Mouse (Mus musculus): ENCODE results near the gene Mdga1. TPM values are rescaled to one million over a fixed set of nuclear protein-coding genes. Genes with fewer than 3 reads are reported as not detected.

Mdga1 gene
- total RNA-seq, 2 experiments from 2014 or later = 39.4 to 42.1 TPM

- no peak for DNase-seq (ENCODE audit: low spot score in 2 of 2)
- intact Hi-C loops (cut with DNase I) = no loop called here
Observed at GRCm38 (mm10) chr17:29985534-29985933, 15.6 kb upstream of the Mdga1 start.

- intact Hi-C loops (cut with DNase I) = no loop called here
- DNase-seq (ENCODE audit: low spot score in 2 of 2) = no peak
Observed at GRCm38 (mm10) chr17:29984931-29985330, 15.0 kb upstream of the Mdga1 start.

DNA sequence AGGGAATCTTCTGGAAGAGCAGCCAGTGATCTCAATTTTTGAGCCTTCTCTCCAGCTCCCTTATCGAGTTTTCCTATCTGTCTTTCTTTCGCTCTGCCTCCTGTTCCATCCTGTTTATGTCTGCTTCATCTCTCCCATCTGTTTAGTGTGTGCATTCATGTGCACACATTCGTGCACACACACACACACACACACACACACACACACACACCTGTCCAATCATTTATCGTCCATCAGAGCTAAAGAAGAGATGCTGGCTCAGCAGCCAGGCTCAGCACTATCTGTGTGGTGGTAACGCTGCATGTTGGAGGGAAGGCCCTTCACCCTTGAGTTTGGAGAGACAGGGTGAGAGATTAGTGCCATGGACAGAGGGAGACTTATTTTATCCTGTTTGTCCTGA, 13.3 kb upstream of the Mdga1 start:
- intact Hi-C loops (cut with DNase I) = no loop called here
- DNase-seq (ENCODE audit: low spot score in 2 of 2) = no peak

DNA sequence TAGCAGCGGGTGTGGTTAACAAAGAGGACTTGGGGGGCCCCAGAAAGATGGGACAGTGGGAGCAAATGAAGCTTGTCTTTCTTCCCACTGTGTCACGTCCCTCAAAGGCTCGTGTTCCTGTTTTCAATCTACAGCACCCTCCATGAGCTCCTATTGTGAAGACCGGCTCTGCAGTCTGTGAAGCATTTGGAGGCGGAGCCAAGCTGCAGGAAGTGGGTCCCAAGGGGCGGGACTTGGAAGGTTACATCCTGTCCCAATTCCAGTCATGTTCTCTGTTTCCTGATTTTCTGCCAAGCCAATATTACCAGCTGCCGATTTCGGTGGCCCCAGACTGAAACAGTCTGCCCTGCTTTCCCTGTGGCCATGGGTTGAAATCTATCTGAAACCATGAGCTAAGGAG, 11.7 kb upstream of the Mdga1 start:
- DNase-seq (ENCODE audit: low spot score in 2 of 2) = no peak
- intact Hi-C loops (cut with DNase I) = no loop called here

DNA sequence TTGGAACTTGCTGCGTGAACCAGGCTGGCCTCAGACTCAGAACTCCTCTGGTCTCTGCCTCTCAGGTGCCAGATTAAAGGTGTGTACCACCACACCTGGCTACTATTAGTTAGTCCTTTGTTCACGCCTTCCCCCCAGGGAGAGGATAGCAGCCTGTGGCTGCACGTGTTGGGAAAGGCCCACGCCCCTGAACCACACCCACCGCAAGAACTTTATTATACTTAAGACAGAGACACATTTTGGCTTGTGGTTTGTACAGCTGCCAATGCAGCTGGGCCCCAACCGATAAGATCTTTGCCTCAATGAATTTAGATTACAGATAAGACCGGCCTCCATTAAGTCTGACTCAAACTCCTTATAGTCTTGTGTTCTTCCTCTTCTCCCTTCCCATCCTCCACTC, 10.0 kb upstream of the Mdga1 start:
- intact Hi-C loops (cut with DNase I) = loop anchor here (5.0 to 10.0 kb wide), 3 partner anchors 127 to 475 kb away; no protein-coding TSS in a partner anchor
- no peak for DNase-seq (ENCODE audit: low spot score in 2 of 2)

- intact Hi-C loops (cut with DNase I) = loop anchor here (5.0 to 10.0 kb wide), 3 partner anchors 128 to 476 kb away; no protein-coding TSS in a partner anchor
- no peak for DNase-seq (ENCODE audit: low spot score in 2 of 2)
Observed at GRCm38 (mm10) chr17:29979020-29979419, 9.1 kb upstream of the Mdga1 start.

- intact Hi-C loops (cut with DNase I) = loop anchor here (5.0 to 10.0 kb wide), 3 partner anchors 132 to 479 kb away; no protein-coding TSS in a partner anchor
- DNase-seq (ENCODE audit: low spot score in 2 of 2) = peak; percentile 92
Observed at GRCm38 (mm10) chr17:29975731-29976130, 5.8 kb upstream of the Mdga1 start.

DNA sequence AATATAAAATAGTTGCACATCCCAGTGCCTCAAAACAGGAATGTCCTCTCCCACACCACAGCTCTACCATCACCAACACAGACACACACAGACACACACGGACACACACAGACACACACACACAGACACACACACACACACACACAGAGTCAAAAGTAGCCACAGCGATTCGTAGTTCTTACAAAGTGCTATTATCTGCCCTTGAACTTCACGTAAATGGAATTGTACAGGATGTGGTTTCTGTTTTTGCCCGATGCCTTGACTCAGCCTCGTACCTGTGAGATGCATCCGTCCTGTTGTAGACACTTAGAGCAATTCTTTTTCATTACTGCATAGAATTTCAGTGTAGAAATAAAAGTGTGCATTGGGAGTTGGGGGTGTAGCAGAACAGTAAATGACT, 3.3 kb upstream of the Mdga1 start:
- intact Hi-C loops (cut with DNase I) = loop anchor here (10.0 kb wide), 2 partner anchors 222 to 482 kb away; no protein-coding TSS in a partner anchor

GRCm38 (mm10) chr17:29971761-29972432, 2.0 kb upstream of the Mdga1 start:
- DNase-seq (ENCODE audit: low spot score in 2 of 2) = no peak
- intact Hi-C loops (cut with DNase I) = loop anchor here (10.0 kb wide), 2 partner anchors 223 to 483 kb away; no protein-coding TSS in a partner anchor

More for the DNA sequence above, 3.3 kb upstream of the Mdga1 start:
- no peak for DNase-seq (ENCODE audit: low spot score in 2 of 2)

DNA sequence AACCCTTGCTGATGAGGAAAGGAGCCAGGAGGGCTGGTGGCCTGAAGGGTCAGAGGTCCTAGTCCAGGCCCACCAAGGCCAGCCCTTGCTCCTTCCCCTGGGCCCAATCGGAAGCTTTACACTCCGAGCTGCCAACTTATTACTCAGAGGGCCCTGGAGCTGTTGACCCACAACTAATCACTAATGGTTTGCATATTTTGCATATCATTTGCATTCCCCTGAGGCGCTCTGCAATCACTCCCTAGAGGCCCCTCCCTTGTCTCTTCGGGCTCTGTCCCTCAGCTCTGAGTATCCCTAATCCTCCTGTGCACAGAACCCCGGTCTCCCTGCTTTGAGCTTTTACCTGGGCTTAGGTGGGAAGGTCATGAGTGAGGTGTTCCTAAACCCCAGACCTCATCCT, 4.4 kb downstream of the Mdga1 start:
- DNase-seq (ENCODE audit: low spot score in 2 of 2) = no peak
- intact Hi-C loops (cut with DNase I) = no loop called here

GRCm38 (mm10) chr17:29963730-29964259, 6.1 kb downstream of the Mdga1 start:
- DNase-seq (ENCODE audit: low spot score in 2 of 2) = peak in 1 of 2 experiments; percentile 15
- intact Hi-C loops (cut with DNase I) = no loop called here

- intact Hi-C loops (cut with DNase I) = no loop called here
- DNase-seq (ENCODE audit: low spot score in 2 of 2) = no peak
Observed at GRCm38 (mm10) chr17:29955880-29956279, 14.0 kb downstream of the Mdga1 start.

- intact Hi-C loops (cut with DNase I) = no loop called here
- DNase-seq (ENCODE audit: low spot score in 2 of 2) = no peak
Observed at GRCm38 (mm10) chr17:29954316-29954715, 15.6 kb downstream of the Mdga1 start.

DNA sequence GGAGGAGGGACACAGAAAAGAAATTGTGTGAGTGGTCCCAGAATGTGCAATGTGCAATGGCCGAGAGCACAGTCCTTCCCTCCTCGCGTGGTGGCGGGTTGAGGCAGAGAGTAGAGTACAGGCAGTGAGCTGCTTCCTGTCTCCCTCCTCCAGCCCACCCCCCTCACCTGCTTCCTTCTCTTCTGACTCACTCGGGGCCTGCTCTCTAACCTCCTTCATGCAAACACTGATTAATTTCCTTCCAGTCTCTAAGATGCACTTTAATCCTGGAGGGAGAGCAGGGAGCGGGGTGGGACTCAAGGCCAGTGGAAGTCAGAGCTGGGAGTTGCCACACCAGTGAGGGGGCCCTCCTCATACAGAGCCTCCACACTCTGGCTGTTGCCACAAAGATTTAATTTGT, 18.8 kb downstream of the Mdga1 start:
- intact Hi-C loops (cut with DNase I) = no loop called here
- no peak for DNase-seq (ENCODE audit: low spot score in 2 of 2)

DNA sequence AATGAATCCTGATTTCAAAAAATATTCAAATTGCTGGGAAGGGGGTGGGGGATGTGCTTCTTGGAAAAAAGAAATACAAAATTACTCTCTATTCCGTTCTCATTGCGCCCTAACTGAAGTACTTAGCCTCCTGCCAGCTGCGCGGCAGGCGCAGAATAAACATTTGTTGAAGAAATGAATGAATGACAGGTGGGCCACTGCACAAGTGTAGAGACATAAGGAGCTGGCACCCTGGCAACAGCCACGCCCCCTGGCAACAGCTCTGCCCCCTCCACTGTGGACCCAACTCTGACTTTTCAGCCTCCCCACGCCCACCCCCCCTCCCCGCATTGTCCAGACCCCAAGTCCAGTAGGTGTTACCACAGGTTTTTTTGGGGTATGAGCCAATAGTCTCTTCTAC, 19.3 kb downstream of the Mdga1 start:
- no peak for DNase-seq (ENCODE audit: low spot score in 2 of 2)
- intact Hi-C loops (cut with DNase I) = no loop called here

DNA sequence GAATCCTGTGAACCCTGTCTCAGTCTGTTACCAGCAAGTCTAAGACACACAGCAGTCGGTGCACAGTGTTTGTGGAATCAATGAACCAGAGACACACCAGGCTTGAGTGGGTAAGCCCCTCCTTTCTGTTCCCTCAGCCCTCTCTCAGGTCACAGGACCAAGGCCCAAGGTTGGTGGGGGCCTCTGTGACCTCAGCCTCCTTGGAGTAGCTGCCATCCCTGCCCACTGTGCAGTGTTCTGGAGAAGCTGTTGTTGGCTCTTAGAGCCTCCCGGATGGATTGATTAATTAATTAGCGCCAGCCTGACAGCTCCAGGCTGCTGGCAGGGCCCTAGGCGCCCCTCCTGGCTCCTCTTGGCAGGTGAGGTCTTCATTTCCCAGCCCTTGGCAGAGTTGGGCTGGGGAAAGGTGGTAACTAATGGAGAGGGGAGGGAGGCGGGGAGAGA, 22.6 kb downstream of the Mdga1 start:
- no peak for DNase-seq (ENCODE audit: low spot score in 2 of 2)
- intact Hi-C loops (cut with DNase I) = no loop called here

DNA sequence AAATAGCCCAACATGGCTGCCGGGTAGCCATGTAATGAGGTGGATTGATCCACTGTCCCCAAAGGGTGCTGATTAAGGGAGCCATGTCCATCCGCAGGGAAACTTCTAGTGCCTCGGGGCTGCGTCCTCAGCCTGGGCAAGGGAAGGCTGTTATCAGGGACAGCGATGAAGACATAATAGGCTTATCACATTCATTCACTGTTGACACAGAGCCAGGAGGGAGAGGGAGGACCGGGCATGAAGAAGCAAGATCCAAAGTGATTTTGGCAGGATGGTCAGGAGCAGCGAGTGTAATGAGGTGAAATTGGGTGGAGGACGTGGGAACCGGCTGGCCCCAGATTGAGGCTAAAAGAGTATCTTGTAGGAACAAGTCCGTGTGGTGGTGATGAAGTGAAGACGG, 25.5 kb downstream of the Mdga1 start:
- intact Hi-C loops (cut with DNase I) = no loop called here
- no peak for DNase-seq (ENCODE audit: low spot score in 2 of 2)

- intact Hi-C loops (cut with DNase I) = no loop called here
- no peak for DNase-seq (ENCODE audit: low spot score in 2 of 2)
Observed at GRCm38 (mm10) chr17:29939011-29939410, 30.9 kb downstream of the Mdga1 start.

DNA sequence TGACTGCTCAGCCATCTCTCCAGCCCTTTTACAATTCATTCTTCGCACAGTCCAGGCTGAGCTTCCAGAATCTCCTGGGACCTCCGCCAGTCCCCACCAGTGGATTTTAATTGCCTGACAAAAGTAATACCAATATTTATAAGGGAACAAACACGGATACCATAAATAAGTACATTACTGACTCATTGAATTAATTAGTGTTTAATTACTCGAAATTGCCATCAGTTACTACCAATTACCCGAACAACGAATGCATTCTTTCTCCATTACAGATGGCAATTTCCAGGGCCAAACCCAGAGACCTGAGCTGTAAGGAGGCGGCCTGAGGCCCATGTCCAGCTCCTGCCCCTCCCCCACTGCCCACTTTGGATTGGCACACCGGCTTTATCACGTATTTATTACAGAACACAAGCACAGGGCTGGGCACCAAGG, 32.5 kb downstream of the Mdga1 start:
- intact Hi-C loops (cut with DNase I) = no loop called here
- no peak for DNase-seq (ENCODE audit: low spot score in 2 of 2)

GRCm38 (mm10) chr17:29934133-29934851, 35.6 kb downstream of the Mdga1 start:
- DNase-seq (ENCODE audit: low spot score in 2 of 2) = no peak
- intact Hi-C loops (cut with DNase I) = no loop called here
